Mouse (Mus musculus): Measurements from ENCODE around the gene Pilrb1. TPM values are rescaled to one million over a fixed set of nuclear protein-coding genes. Genes with fewer than 3 reads are reported as not detected.
"Not testable (repeated sequence)": the region's sequence is repeated elsewhere in the genome, so short reads cannot be mapped to it uniquely, and the experiment has no call there.

Gene Pilrb1
- polyA plus RNA-seq (2012; rRNA removed) = 7.3 and 16.5 TPM in 2 replicates

DNA sequence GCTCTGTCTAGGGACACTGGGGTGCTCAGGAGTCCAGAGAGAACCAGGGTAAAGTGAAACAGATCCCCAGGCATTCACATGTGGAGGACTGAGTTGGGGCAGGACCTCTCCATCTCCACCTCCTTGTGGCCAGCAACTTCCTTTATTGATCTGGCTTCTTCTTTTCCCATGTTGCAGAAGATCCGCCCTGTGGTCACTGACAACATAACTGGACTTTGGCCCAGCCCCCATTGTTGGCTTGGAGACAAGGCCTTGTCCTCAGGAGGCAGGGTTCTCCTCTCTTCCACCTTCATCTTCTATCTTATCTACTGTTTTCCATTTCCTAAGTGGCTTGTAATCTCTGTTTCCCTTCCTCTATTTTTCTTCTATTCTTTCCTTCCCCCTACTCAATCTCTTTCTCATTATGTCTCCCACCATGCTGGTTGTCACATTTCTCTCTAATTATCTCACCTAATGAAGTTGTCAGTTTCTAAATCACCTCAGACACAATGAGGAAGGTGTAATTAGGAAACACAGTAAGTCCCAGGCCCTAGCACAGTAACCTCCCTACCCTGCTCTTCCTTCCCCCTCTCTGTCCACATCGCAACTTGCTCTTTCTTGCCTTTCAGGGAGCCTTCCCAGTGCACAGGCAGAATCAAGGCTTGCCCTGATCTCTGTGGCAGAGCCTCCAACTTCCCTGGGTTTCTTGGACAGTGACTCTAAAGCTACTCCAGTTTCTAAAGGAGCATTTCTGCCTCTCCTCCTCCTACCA is at the start of gene Pilrb1:
TSS of gene Pilrb1 (minus strand) at position 147 of the 751 bp plus-strand sequence.
- 65% methylated on average over 2 of the region's 2 CpGs for WGBS
- not testable (repeated sequence) for H3K4me3 ChIP-seq (replicated peaks; ENCODE audit: extremely low read depth, low read depth, low read length); DNase-seq; H3K4me1 ChIP-seq (ENCODE audit: control insufficient read depth, insufficient read depth, low read length)

DNA sequence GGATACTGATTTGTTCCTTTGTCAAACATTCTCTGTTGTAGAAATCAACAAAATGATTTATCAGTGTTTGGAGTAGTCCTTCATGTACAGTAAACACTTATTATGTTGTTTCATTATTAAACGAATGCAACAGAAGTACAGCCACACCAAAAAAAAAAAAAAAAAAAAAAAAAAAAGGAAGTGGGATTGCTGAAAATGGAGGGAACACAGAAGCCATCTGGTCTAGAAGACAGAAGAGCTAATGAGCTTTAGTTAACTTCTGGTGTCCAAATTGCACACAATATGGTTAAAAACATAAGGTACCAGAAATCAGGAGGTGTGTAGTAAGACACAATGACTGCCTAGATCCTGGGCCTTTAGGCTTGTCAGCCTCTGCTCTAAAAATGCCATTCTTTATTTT is 39.9 kb upstream of the Pilrb1 start:
- TF ChIP-seq POLR2A (IDR thresholded peaks at IDR 0.05; ENCODE audit: borderline replicate concordance, extremely low read depth, low read depth, low read length) = no peak
- TF ChIP-seq CTCF (IDR thresholded peaks at IDR 0.05; ENCODE audit: insufficient read depth, low read length) = no peak
- no peak for DNase-seq
- Histone ChIP-seq H3K4me3 (replicated peaks; ENCODE audit: extremely low read depth, low read depth, low read length) (no peak overlapping the region), H3K4me1 (ENCODE audit: control insufficient read depth, insufficient read depth, low read length) (no peaks in the 10 kb centered on the region)
- WGBS = 43% methylated on average over 1 of the region's 1 CpGs

DNA sequence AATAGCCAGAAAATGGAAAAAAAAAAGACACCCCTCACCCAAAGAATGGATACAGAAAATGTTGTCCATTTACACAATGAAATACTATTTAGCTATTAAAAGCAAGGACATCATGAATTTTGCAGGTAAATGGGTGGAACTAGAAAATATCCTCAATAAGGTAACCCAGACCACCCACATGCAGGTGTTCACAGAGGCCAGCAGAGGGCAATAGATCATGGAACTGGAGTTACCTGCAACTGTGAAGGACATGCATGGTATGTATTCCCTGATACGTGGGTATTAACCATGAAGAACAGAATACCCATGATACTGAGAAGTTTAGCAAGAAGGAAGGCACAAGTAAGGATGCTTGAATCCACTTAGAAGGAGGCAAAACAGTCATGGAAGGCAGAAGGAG is 35.0 kb upstream of the Pilrb1 start:
- Histone ChIP-seq H3K4me3 (replicated peaks; ENCODE audit: extremely low read depth, low read depth, low read length) (no peak overlapping the region), H3K4me1 (ENCODE audit: control insufficient read depth, insufficient read depth, low read length) (no peaks in the 10 kb centered on the region)
- TF ChIP-seq POLR2A (IDR thresholded peaks at IDR 0.05; ENCODE audit: borderline replicate concordance, extremely low read depth, low read depth, low read length) = no peak
- TF ChIP-seq CTCF (IDR thresholded peaks at IDR 0.05; ENCODE audit: insufficient read depth, low read length) = no peak
- 58% methylated on average over 1 of the region's 1 CpGs for WGBS
- DNase-seq = no peak

DNA sequence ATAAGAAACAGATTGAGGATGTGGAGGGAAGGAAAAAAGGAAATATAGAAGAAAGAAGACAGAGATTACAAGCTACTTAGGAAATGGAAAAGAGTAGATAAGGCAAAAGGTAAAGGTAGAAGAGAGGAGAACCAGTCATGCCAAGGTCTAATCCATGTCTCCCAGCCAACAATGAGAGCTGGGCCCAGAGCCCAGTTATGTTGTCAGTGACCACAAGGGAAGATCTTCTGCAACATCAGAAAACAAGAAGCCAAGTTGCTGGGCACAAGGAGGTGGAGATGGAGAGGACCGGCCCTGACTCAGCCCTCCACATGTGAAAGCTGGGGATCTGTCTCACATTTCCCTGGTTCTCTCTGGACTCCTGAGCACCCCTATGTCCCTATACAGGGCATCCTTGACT is 29.8 kb upstream of the Pilrb1 start:
- no peak for TF ChIP-seq POLR2A (IDR thresholded peaks at IDR 0.05; ENCODE audit: borderline replicate concordance, extremely low read depth, low read depth, low read length)
- no peak overlapping the region for H3K4me3 ChIP-seq (replicated peaks; ENCODE audit: extremely low read depth, low read depth, low read length)
- DNase-seq = no peak
- H3K4me1 ChIP-seq (ENCODE audit: control insufficient read depth, insufficient read depth, low read length) = no peaks in the 10 kb centered on the region
- WGBS = 82% methylated on average over 1 of the region's 1 CpGs

- Histone ChIP-seq H3K4me1 (ENCODE audit: control insufficient read depth, insufficient read depth, low read length) (no peaks in the 10 kb centered on the region), H3K4me3 (replicated peaks; ENCODE audit: extremely low read depth, low read depth, low read length) (no peak overlapping the region)
- TF ChIP-seq POLR2A (IDR thresholded peaks at IDR 0.05; ENCODE audit: borderline replicate concordance, extremely low read depth, low read depth, low read length) = no peak
- TF ChIP-seq CTCF (IDR thresholded peaks at IDR 0.05; ENCODE audit: insufficient read depth, low read length) = peak; percentile 61
- 1% methylated on average over 2 of the region's 2 CpGs for WGBS
- peak; percentile 31 for DNase-seq
Measured at GRCm38 (mm10) chr5:137885894-137886293, 28.0 kb upstream of the Pilrb1 start.

- 68% methylated on average over 3 of the region's 3 CpGs for WGBS
- Histone ChIP-seq H3K4me1 (ENCODE audit: control insufficient read depth, insufficient read depth, low read length) (no peaks in the 10 kb centered on the region), H3K4me3 (replicated peaks; ENCODE audit: extremely low read depth, low read depth, low read length) (no peak overlapping the region)
- no peak for TF ChIP-seq CTCF (IDR thresholded peaks at IDR 0.05; ENCODE audit: insufficient read depth, low read length)
- no peak for TF ChIP-seq POLR2A (IDR thresholded peaks at IDR 0.05; ENCODE audit: borderline replicate concordance, extremely low read depth, low read depth, low read length)
- DNase-seq = no peak
Measured at GRCm38 (mm10) chr5:137883345-137883744, 25.4 kb upstream of the Pilrb1 start.

- TF ChIP-seq CTCF (IDR thresholded peaks at IDR 0.05; ENCODE audit: insufficient read depth, low read length) (no peak), POLR2A (IDR thresholded peaks at IDR 0.05; ENCODE audit: borderline replicate concordance, extremely low read depth, low read depth, low read length) (no peak)
- 56% methylated on average over 4 of the region's 4 CpGs for WGBS
- no peaks in the 10 kb centered on the region for H3K4me1 ChIP-seq (ENCODE audit: control insufficient read depth, insufficient read depth, low read length)
- H3K4me3 ChIP-seq (replicated peaks; ENCODE audit: extremely low read depth, low read depth, low read length) = no peak overlapping the region
- DNase-seq = no peak
Measured at GRCm38 (mm10) chr5:137882922-137883321, 25.0 kb upstream of the Pilrb1 start.

- DNase-seq = no peak
- no peak overlapping the region for H3K4me3 ChIP-seq (replicated peaks; ENCODE audit: extremely low read depth, low read depth, low read length)
- no peaks in the 10 kb centered on the region for H3K4me1 ChIP-seq (ENCODE audit: control insufficient read depth, insufficient read depth, low read length)
- TF ChIP-seq CTCF (IDR thresholded peaks at IDR 0.05; ENCODE audit: insufficient read depth, low read length) (peak; percentile 42; the same call in 1 of the 2 replicates), POLR2A (IDR thresholded peaks at IDR 0.05; ENCODE audit: borderline replicate concordance, extremely low read depth, low read depth, low read length) (no peak)
- WGBS = 48% methylated on average over 2 of the region's 2 CpGs
Measured at GRCm38 (mm10) chr5:137877860-137878259, 20.0 kb upstream of the Pilrb1 start.

- no peaks in the 10 kb centered on the region for H3K4me1 ChIP-seq (ENCODE audit: control insufficient read depth, insufficient read depth, low read length)
- TF ChIP-seq POLR2A (IDR thresholded peaks at IDR 0.05; ENCODE audit: borderline replicate concordance, extremely low read depth, low read depth, low read length) (no peak), CTCF (IDR thresholded peaks at IDR 0.05; ENCODE audit: insufficient read depth, low read length) (no peak)
- H3K4me3 ChIP-seq (replicated peaks; ENCODE audit: extremely low read depth, low read depth, low read length) = no peak overlapping the region
- WGBS = 78% methylated on average over 2 of the region's 2 CpGs
- DNase-seq = no peak
Measured at GRCm38 (mm10) chr5:137875054-137875453, 17.1 kb upstream of the Pilrb1 start.

GRCm38 (mm10) chr5:137872381-137872702 is 14.4 kb upstream of the Pilrb1 start:
- DNase-seq; H3K4me1 ChIP-seq (ENCODE audit: control insufficient read depth, insufficient read depth, low read length); H3K4me3 ChIP-seq (replicated peaks; ENCODE audit: extremely low read depth, low read depth, low read length): not testable (repeated sequence)
- 55% methylated on average over 1 of the region's 1 CpGs for WGBS

DNA sequence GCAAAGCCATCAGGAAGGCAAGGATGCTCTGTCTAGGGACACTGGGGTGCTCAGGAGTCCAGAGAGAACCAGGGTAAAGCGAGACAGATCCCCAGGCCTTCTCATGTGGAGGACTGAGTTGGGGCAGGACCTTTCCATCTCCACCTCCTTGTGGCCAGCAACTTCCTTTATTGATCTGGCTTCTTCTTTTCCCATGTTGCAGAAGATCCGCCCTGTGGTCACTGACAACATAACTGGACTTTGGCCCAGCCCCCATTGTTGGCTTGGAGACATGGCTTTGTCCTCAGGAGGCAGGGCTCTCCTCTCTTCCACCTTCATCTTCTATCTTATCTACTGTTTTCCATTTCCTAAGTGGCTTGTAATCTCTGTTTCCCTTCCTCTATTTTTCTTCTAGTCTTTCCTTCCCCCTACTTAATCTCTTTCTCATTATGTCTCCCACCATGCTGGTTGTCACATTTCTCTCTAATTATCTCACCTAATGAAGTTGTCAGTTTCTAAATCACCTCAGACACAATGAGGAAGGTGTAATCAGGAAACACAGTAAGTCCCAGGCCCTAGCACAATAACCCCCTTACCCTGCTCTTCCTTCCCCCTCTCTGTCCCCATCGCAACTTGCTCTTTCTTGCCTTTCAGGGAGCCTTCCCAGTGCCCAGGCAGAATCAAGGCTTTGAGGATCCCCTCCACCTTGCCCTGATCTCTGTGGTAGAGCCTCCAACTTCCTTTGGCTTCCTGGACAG is 13.9 kb upstream of the Pilrb1 start, which contains the start of gene Pilrb2:
TSS of gene Pilrb2 (minus strand) at position 172 of the 737 bp plus-strand sequence.
- DNase-seq; H3K4me3 ChIP-seq (replicated peaks; ENCODE audit: extremely low read depth, low read depth, low read length); H3K4me1 ChIP-seq (ENCODE audit: control insufficient read depth, insufficient read depth, low read length): not testable (repeated sequence)
- 71% methylated on average over 3 of the region's 3 CpGs for WGBS

- H3K4me1 ChIP-seq (ENCODE audit: control insufficient read depth, insufficient read depth, low read length); H3K4me3 ChIP-seq (replicated peaks; ENCODE audit: extremely low read depth, low read depth, low read length); DNase-seq: not testable (repeated sequence)
- 51% methylated on average over 2 of the region's 2 CpGs for WGBS
Measured at GRCm38 (mm10) chr5:137868600-137868999, 10.7 kb upstream of the Pilrb1 start.

DNA sequence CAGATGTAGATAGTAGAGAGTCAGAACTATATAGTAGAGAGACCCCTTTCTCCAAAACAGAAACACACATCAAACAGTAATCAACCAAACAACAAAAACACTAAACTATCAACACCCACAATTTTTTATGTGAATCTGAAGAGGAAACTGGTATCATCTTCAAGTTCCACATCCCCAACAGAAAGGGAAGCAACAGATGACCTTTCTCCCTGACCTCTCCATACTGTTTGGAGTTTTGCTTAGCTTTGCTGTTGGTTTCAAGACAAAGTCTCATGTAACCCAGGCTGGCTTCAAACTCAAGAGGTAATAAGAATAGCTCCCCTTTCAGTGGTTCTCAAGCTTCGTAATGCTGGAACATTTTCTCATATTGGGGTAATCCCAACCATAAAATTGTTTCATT is 6.1 kb upstream of the Pilrb1 start:
- H3K4me1 ChIP-seq (ENCODE audit: control insufficient read depth, insufficient read depth, low read length) = not testable (repeated sequence)

GRCm38 (mm10) chr5:137856870-137857269 is 1.0 kb downstream of the Pilrb1 start:
- not testable (repeated sequence) for DNase-seq; H3K4me3 ChIP-seq (replicated peaks; ENCODE audit: extremely low read depth, low read depth, low read length); H3K4me1 ChIP-seq (ENCODE audit: control insufficient read depth, insufficient read depth, low read length)
- 48% methylated on average over 5 of the region's 5 CpGs for WGBS

More for the DNA sequence above, 6.1 kb upstream of the Pilrb1 start:
- DNase-seq; H3K4me3 ChIP-seq (replicated peaks; ENCODE audit: extremely low read depth, low read depth, low read length): not testable (repeated sequence)
- 82% methylated on average over 1 of the region's 1 CpGs for WGBS
